Mouse (Mus musculus): ENCODE results near the gene Gm20388. TPM values are rescaled to one million over a fixed set of nuclear protein-coding genes. Genes with fewer than 3 reads are reported as not detected.

Gene Gm20388
- polyA plus RNA-seq, 1 experiment from 2014 or later: not detected

DNA sequence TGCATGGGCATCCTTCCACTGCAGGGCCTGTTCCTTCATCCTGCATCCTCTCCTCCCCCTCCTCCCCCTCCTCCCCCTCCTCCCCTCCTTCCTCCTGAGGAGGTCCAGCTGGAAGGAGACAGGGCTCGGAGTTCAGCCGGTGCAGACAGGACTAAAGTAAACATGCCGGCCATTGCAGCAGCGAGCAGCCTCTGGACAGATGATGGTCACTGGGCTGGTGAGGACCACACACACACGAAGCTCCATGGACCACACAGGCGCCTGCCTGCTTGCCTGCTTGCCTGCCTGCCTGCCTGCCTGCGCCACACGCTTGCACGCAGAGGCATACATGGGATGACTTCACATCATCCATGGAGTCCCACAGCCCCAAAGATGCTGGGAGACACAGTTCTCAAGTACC, 1026.8 kb downstream of the Gm20388 start:
- 32% methylated on average over 7 of the region's 9 CpGs for WGBS
- Histone ChIP-seq H3K27ac (ENCODE audit: low read depth, low read length) (no peak overlapping the region), H3K36me3 (ENCODE audit: control insufficient read depth, insufficient read depth) (no peaks in the 10 kb centered on the region), H3K9me3 (ENCODE audit: control insufficient read depth) (no peaks in the 10 kb centered on the region), H3K9ac (ENCODE audit: low read depth, low read length) (no peak overlapping the region), H3K27me3 (replicated peaks; ENCODE audit: control insufficient read depth, insufficient read depth, low read length) (0 out of 2 replicates have a peak, but pooled peaks cover 4% of the 10 kb centered on the region), H3K4me2 (replicated peaks; ENCODE audit: low read depth) (no peak overlapping the region), H3K4me3 (ENCODE audit: low read depth, low read length) (no peak overlapping the region), H3K4me1 (replicated peaks; ENCODE audit: control insufficient read depth, insufficient read depth, low read length) (no peaks in the 10 kb centered on the region)
- no peak for TF ChIP-seq CTCF (IDR thresholded peaks at IDR 0.05; ENCODE audit: low read depth)
- no peak for ATAC-seq

DNA sequence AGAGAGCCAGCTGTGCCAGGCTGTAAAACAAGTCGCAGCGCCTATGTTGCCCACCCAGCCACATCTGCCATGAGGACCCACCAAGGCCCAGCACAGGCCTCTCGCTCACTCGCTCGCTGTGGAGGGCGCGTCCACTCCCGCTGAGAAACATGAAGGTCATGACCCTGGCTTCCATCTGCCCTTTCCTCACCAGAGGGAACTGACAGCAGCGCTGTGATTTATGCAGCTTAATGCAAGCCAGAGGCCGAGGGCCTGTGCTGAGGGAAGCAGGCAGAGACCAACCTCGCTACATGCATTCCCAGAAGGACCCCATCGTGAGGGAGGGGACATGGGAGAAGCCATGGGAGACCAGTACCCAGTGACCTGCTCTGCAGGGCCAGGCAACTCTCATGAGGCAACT, 1029.6 kb downstream of the Gm20388 start:
- H3K9ac ChIP-seq (ENCODE audit: low read depth, low read length): no peak overlapping the region
- H3K4me2 ChIP-seq (replicated peaks; ENCODE audit: low read depth): no peak overlapping the region
- H3K27ac ChIP-seq (ENCODE audit: low read depth, low read length): no peak overlapping the region
- H3K27me3 ChIP-seq (replicated peaks; ENCODE audit: control insufficient read depth, insufficient read depth, low read length): 0 out of 2 replicates have a peak, but pooled peaks cover 4% of the 10 kb centered on the region
- no peak for TF ChIP-seq CTCF (IDR thresholded peaks at IDR 0.05; ENCODE audit: low read depth)
- H3K9me3 ChIP-seq (ENCODE audit: control insufficient read depth): no peaks in the 10 kb centered on the region
- WGBS: 46% methylated on average over 12 of the region's 12 CpGs
- H3K4me3 ChIP-seq (ENCODE audit: low read depth, low read length): no peak overlapping the region
- ATAC-seq: no peak
- no peaks in the 10 kb centered on the region for H3K36me3 ChIP-seq (ENCODE audit: control insufficient read depth, insufficient read depth)
- no peaks in the 10 kb centered on the region for H3K4me1 ChIP-seq (replicated peaks; ENCODE audit: control insufficient read depth, insufficient read depth, low read length)

DNA sequence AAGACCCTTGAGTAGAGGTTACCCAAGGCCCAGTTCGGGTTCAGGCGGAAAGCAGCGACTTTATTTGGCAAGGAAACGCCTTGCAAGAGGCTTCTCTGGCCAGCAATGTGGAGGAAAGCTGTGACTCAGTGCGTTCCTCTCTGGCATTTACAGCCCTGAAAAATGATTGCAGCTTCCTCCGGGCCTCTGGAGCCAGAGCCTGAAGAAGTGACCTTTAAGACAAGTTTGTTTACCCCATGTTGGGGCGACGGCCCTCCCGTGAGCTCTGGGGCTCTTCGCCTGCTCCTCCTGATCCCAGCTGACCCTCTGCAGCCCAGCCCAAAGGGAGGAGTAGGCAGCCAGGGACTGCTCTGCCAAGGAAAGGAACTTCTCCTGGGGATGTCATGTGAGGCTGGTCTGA, 1036.6 kb downstream of the Gm20388 start:
- no peak for TF ChIP-seq CTCF (IDR thresholded peaks at IDR 0.05; ENCODE audit: low read depth)
- 0 out of 2 replicates have a peak, but pooled peaks cover 7% of the 10 kb centered on the region for H3K4me1 ChIP-seq (replicated peaks; ENCODE audit: control insufficient read depth, insufficient read depth, low read length)
- peak overlapping the region; percentile 60 for H3K27ac ChIP-seq (ENCODE audit: low read depth, low read length)
- H3K36me3 ChIP-seq (ENCODE audit: control insufficient read depth, insufficient read depth): no peaks in the 10 kb centered on the region
- peak; percentile 46 for ATAC-seq
- H3K4me3 ChIP-seq (ENCODE audit: low read depth, low read length): no peak overlapping the region
- H3K27me3 ChIP-seq (replicated peaks; ENCODE audit: control insufficient read depth, insufficient read depth, low read length): no peaks in the 10 kb centered on the region
- H3K9me3 ChIP-seq (ENCODE audit: control insufficient read depth): no peaks in the 10 kb centered on the region
- H3K4me2 ChIP-seq (replicated peaks; ENCODE audit: low read depth): peak overlapping the region; percentile 21; the same call in 1 of the 2 replicates
- WGBS: 7% methylated on average over 10 of the region's 10 CpGs
- H3K9ac ChIP-seq (ENCODE audit: low read depth, low read length): no peak overlapping the region

DNA sequence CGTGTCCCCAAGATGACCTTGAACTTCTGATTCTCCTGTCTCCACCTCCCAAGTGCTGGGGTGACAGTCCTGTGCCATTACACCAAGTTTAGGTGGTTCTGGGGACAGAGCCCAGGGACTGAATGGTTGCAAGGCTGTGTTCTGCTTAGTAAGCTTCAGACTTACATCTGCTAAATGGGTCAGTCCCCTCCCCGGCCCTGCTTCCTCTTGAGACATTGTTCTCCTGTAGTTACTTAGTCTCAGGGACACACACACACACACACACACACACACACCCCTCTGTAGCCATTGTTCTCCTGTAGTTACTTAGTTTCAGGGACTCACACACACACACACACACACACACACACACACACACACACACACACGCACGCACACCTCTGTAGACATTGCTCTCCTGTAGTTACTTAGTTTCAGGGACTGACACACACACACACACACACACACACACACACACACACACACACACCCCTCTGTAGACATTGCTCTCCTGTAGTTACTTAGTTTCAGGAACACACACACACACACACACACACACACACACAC, 1037.5 kb downstream of the Gm20388 start:
- H3K27me3 ChIP-seq (replicated peaks; ENCODE audit: control insufficient read depth, insufficient read depth, low read length): no peaks in the 10 kb centered on the region
- no peak overlapping the region for H3K4me3 ChIP-seq (ENCODE audit: low read depth, low read length)
- H3K4me1 ChIP-seq (replicated peaks; ENCODE audit: control insufficient read depth, insufficient read depth, low read length): 0 out of 2 replicates have a peak, but pooled peaks cover 7% of the 10 kb centered on the region
- H3K4me2 ChIP-seq (replicated peaks; ENCODE audit: low read depth): no peak overlapping the region; the same call in 1 of the 2 replicates
- no peaks in the 10 kb centered on the region for H3K36me3 ChIP-seq (ENCODE audit: control insufficient read depth, insufficient read depth)
- no peak for TF ChIP-seq CTCF (IDR thresholded peaks at IDR 0.05; ENCODE audit: low read depth)
- no peak overlapping the region for H3K9ac ChIP-seq (ENCODE audit: low read depth, low read length)
- H3K9me3 ChIP-seq (ENCODE audit: control insufficient read depth): no peaks in the 10 kb centered on the region
- ATAC-seq: no peak
- H3K27ac ChIP-seq (ENCODE audit: low read depth, low read length): peak overlapping the region; percentile 60
- 46% methylated on average over 4 of the region's 4 CpGs for WGBS

DNA sequence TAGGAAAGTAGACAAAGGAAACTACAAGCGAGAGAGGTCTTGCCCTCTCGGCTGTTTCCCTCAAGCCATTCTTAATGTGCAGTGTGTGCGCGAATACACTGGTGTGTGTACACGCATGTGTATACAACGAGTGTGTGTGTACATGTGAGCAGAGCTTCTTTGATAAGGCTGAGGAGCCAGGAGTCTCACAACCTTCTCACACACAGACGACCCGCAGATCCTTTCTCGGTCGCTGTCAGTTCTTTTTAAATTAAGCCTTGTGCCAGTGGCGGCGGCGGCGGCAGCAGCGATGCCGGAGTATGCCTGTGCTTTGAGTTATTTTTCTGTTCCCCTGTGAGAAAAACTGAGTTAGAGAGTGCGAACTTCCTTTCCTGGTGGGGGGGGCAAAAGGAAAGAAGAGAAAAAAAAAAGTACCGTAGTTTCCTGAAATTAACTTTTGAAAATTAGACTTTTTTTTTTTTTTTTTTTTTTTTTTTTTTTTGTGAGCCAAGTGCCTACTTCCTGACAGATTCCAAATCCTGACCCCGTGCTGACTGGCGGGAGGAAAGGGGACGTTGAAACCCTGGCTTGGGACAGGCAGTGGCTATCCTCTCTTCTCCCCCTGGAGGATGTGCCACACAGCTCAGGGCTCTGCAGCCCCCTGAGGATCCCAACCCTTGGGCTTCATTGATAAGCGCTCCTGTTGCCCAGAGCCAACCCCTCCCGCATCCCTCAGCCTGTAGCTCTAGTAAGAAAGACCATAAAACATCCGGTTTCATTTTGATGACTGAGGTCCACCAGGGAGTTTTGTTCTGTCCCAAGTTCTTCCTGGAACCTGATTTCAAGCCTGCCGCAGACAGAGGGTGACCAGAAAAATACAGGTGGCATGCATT, 1038.2 kb downstream of the Gm20388 start:
- peak overlapping the region; percentile 49 for H3K4me2 ChIP-seq (replicated peaks; ENCODE audit: low read depth)
- no peaks in the 10 kb centered on the region for H3K9me3 ChIP-seq (ENCODE audit: control insufficient read depth)
- H3K36me3 ChIP-seq (ENCODE audit: control insufficient read depth, insufficient read depth): no peaks in the 10 kb centered on the region
- TF ChIP-seq CTCF (IDR thresholded peaks at IDR 0.05; ENCODE audit: low read depth): 0 out of 2 replicates have a peak, but pooled peaks have one; percentile 5
- no peak for ATAC-seq
- 35% methylated on average over 25 of the region's 25 CpGs for WGBS
- H3K27me3 ChIP-seq (replicated peaks; ENCODE audit: control insufficient read depth, insufficient read depth, low read length): no peaks in the 10 kb centered on the region
- H3K27ac ChIP-seq (ENCODE audit: low read depth, low read length): no peak overlapping the region
- H3K4me1 ChIP-seq (replicated peaks; ENCODE audit: control insufficient read depth, insufficient read depth, low read length): 0 out of 2 replicates have a peak, but pooled peaks cover 7% of the 10 kb centered on the region
- H3K9ac ChIP-seq (ENCODE audit: low read depth, low read length): no peak overlapping the region
- H3K4me3 ChIP-seq (ENCODE audit: low read depth, low read length): no peak overlapping the region

DNA sequence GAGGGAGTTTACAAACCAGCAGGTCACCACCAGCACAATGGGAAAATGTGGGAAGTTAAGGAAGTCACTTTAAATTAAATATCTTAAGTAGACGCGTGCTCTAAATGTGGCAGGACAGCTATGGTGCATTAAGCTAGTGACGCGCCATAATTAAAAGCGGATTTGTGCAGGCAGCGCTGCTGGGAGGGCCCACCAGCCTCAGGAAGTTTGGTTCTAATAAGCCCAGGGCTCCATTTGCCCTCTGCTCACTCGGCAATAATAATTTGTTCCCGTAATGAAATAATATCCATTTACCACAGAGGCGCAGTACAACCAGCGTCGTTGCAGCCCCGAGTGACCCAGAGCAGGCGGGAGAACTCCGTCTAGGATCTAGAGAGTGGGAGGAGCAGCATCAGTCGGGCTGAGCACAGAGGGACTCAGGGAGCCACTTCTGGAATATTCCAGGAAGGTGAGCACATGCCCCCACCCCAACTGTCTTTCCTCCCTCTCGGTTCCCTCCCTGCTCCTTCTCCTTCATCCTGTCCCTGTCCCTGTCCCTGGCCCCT, 1040.1 kb downstream of the Gm20388 start:
- no peak overlapping the region for H3K9ac ChIP-seq (ENCODE audit: low read depth, low read length)
- H3K36me3 ChIP-seq (ENCODE audit: control insufficient read depth, insufficient read depth): no peaks in the 10 kb centered on the region
- no peaks in the 10 kb centered on the region for H3K9me3 ChIP-seq (ENCODE audit: control insufficient read depth)
- no peak for ATAC-seq
- H3K4me3 ChIP-seq (ENCODE audit: low read depth, low read length): no peak overlapping the region
- no peaks in the 10 kb centered on the region for H3K27me3 ChIP-seq (replicated peaks; ENCODE audit: control insufficient read depth, insufficient read depth, low read length)
- 47% methylated on average over 16 of the region's 16 CpGs for WGBS
- H3K27ac ChIP-seq (ENCODE audit: low read depth, low read length): no peak overlapping the region
- TF ChIP-seq CTCF (IDR thresholded peaks at IDR 0.05; ENCODE audit: low read depth): no peak
- H3K4me1 ChIP-seq (replicated peaks; ENCODE audit: control insufficient read depth, insufficient read depth, low read length): 0 out of 2 replicates have a peak, but pooled peaks cover 7% of the 10 kb centered on the region
- no peak overlapping the region for H3K4me2 ChIP-seq (replicated peaks; ENCODE audit: low read depth)
